Mouse (Mus musculus): ENCODE results near the gene Prl3d2. TPM values are rescaled to one million over a fixed set of nuclear protein-coding genes. Genes with fewer than 3 reads are reported as not detected.
"Not testable (repeated sequence)": the region's sequence is repeated elsewhere in the genome, so short reads cannot be mapped to it uniquely, and the experiment has no call there.

The Prl3d2 gene
- not detected in 2 replicates for polyA plus RNA-seq (2014; fragmentation: Nextera tagmentation; extraction: Ambion mirVana)

DNA sequence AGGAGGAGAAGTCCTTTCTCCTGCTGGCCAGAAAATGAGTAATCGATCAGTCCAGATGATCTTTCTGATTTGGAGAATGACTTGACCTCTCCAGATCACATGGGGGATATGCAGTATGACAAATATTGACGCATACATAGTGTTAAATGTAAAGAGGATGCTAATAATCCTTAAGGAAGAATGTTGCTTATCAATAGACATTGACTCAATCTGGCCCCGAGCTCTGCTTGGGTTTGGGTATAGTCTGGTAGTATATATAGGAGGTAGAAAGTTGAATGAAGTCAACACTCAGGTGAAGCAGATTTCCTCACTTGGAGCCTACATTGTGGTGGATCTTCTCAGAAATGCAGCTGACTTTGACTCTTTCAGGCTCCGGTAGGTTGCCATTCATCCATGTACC lies at the start of gene Prl3d2:
Gene Prl3d2, plus strand, starts transcription at position 301 of the 400 bp plus-strand sequence.
- not testable (repeated sequence) for H3K4me1 ChIP-seq (ENCODE audit: control insufficient read depth, insufficient read depth, low read length); H3K9me3 ChIP-seq (ENCODE audit: control insufficient read depth, low read length); H3K4me3 ChIP-seq (ENCODE audit: low read depth, low read length); DNase-seq (ENCODE audit: low spot score); H3K27me3 ChIP-seq (ENCODE audit: control insufficient read depth, insufficient read depth, low read length); ATAC-seq (ENCODE audit: insufficient number of reproducible peaks, low FRiP score, low TSS enrichment, low read depth); H3K9ac ChIP-seq (ENCODE audit: low read length); H3K4me2 ChIP-seq (ENCODE audit: low read depth, severe bottlenecking); H3K27ac ChIP-seq (replicated peaks; ENCODE audit: low read depth, low read length); H3K36me3 ChIP-seq (ENCODE audit: control insufficient read depth, insufficient read depth, low read length)
- WGBS = 82% methylated on average over 3 of the region's 4 CpGs

- not testable (repeated sequence) for H3K4me3 ChIP-seq (ENCODE audit: low read depth, low read length); DNase-seq (ENCODE audit: low spot score); H3K9ac ChIP-seq (ENCODE audit: low read length); H3K4me2 ChIP-seq (ENCODE audit: low read depth, severe bottlenecking); ATAC-seq (ENCODE audit: insufficient number of reproducible peaks, low FRiP score, low TSS enrichment, low read depth); H3K36me3 ChIP-seq (ENCODE audit: control insufficient read depth, insufficient read depth, low read length); H3K4me1 ChIP-seq (ENCODE audit: control insufficient read depth, insufficient read depth, low read length); H3K9me3 ChIP-seq (ENCODE audit: control insufficient read depth, low read length); H3K27ac ChIP-seq (replicated peaks; ENCODE audit: low read depth, low read length); H3K27me3 ChIP-seq (ENCODE audit: control insufficient read depth, insufficient read depth, low read length)
- 91% methylated on average over 5 of the region's 5 CpGs for WGBS
These were observed 27.6 kb upstream of the Prl3d2 start, which contains the start of gene Prl3d1 for GRCm38 (mm10) chr13:27093890-27094289. Prl3d1 (plus strand) TSS chr13:27094190.

DNA sequence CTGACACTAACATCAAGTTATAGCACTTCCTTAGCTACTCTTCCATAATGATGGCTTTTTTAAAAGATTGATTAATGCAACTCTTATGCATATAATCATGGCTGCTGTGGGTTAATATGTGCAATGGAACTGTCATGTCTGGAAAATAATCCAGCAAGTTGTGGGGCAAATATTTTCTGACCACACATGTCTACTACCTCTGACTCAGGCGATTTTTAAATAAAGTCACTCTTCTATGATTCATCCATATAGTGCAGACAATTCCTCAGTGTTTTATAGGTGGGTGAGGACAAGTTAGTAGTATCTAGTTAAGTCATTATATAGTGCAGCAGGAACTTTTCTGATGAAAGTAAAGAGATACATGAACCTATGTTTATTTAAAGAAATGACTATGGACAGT lies 26.8 kb downstream of the Prl3d2 start:
- no peak overlapping the region for H3K4me2 ChIP-seq (ENCODE audit: low read depth, severe bottlenecking)
- no peak overlapping the region for H3K4me3 ChIP-seq (ENCODE audit: low read depth, low read length)
- no peak overlapping the region for H3K27ac ChIP-seq (replicated peaks; ENCODE audit: low read depth, low read length)
- no peaks in the 10 kb centered on the region for H3K4me1 ChIP-seq (ENCODE audit: control insufficient read depth, insufficient read depth, low read length)
- WGBS = 75% methylated on average over 1 of the region's 1 CpGs
- no peaks in the 10 kb centered on the region for H3K27me3 ChIP-seq (ENCODE audit: control insufficient read depth, insufficient read depth, low read length)
- no peaks in the 10 kb centered on the region for H3K9me3 ChIP-seq (ENCODE audit: control insufficient read depth, low read length)
- H3K36me3 ChIP-seq (ENCODE audit: control insufficient read depth, insufficient read depth, low read length) = no peaks in the 10 kb centered on the region
- DNase-seq (ENCODE audit: low spot score) (no peak), ATAC-seq (ENCODE audit: insufficient number of reproducible peaks, low FRiP score, low TSS enrichment, low read depth) (no peak)
- no peak overlapping the region for H3K9ac ChIP-seq (ENCODE audit: low read length)

DNA sequence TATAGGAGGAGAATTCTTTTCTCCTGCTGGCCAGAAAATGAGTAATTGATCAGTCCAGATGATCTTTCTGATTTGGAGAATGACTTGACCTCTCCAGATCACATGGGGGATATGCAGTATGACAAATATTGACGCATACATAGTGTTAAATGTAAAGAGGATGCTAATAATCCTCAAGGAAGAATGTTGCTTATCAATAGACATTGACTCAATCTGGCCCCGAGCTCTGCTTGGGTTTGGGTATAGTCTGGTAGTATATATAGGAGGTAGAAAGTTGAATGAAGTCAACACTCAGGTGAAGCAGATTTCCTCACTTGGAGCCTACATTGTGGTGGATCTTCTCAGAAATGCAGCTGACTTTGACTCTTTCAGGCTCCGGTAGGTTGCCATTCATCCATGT lies 35.0 kb downstream of the Prl3d2 start, which contains the start of gene Prl3d3:
Gene Prl3d3, plus strand, starts transcription at position 301 of the 400 bp plus-strand sequence.
- 96% methylated on average over 2 of the region's 3 CpGs for WGBS
- H3K9me3 ChIP-seq (ENCODE audit: control insufficient read depth, low read length); ATAC-seq (ENCODE audit: insufficient number of reproducible peaks, low FRiP score, low TSS enrichment, low read depth); H3K36me3 ChIP-seq (ENCODE audit: control insufficient read depth, insufficient read depth, low read length); H3K27me3 ChIP-seq (ENCODE audit: control insufficient read depth, insufficient read depth, low read length); DNase-seq (ENCODE audit: low spot score); H3K4me3 ChIP-seq (ENCODE audit: low read depth, low read length); H3K4me1 ChIP-seq (ENCODE audit: control insufficient read depth, insufficient read depth, low read length); H3K27ac ChIP-seq (replicated peaks; ENCODE audit: low read depth, low read length); H3K9ac ChIP-seq (ENCODE audit: low read length); H3K4me2 ChIP-seq (ENCODE audit: low read depth, severe bottlenecking): not testable (repeated sequence)

Other genes with a start within 250 kb of the Prl3d2 start
- not detected in 2 replicates for gene Prl, start 64.1 kb upstream of the Prl3d2 start, polyA plus RNA-seq (2014; fragmentation: Nextera tagmentation; extraction: Ambion mirVana)
- not detected in 2 replicates for gene Prl3d1, start 27.5 kb upstream of the Prl3d2 start, polyA plus RNA-seq (2014; fragmentation: Nextera tagmentation; extraction: Ambion mirVana)
- not detected in 2 replicates for gene Prl3d3, start 35.1 kb downstream of the Prl3d2 start, polyA plus RNA-seq (2014; fragmentation: Nextera tagmentation; extraction: Ambion mirVana)
- not detected in 2 replicates for gene Prl3c1, start 75.0 kb downstream of the Prl3d2 start, polyA plus RNA-seq (2014; fragmentation: Nextera tagmentation; extraction: Ambion mirVana)
- gene Prl3b1, start 120.1 kb downstream of the Prl3d2 start, polyA plus RNA-seq (2014; fragmentation: Nextera tagmentation; extraction: Ambion mirVana) = 0.31 TPM in 1 of 2 replicates, not detected in the other
- not detected in 2 replicates for gene Prl3a1, start 137.7 kb downstream of the Prl3d2 start, polyA plus RNA-seq (2014; fragmentation: Nextera tagmentation; extraction: Ambion mirVana)
- not detected in 2 replicates for gene Prl6a1, start 190.9 kb downstream of the Prl3d2 start, polyA plus RNA-seq (2014; fragmentation: Nextera tagmentation; extraction: Ambion mirVana)
- gene Prl8a2, start 224.0 kb downstream of the Prl3d2 start, polyA plus RNA-seq (2014; fragmentation: Nextera tagmentation; extraction: Ambion mirVana) = not detected in 2 replicates